22 mouse cellular contexts compared by ENCODE assay signal in the genomic region with DNA sequence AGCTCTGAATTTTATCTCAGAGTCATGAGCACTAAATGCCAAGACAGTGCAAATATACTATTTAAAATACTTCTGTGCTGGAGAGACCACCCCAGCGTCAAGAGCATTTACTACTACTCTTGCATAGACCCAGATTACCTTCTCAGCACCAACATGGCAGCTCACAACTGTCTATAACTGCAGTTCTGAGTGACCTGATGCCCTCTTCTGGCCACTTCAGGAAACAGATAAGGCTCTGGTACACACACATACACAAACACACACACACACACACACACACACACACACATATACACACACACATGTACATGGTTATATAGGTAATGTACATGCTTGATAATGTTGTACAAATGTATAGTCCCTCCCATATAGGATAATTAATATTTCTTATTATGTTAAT.
DNase-seq lines count a peak whose midpoint lies in the region; ATAC-seq and TF ChIP-seq lines count a peak whose summit lies in the region.
"Had no signal": no experiment of that assay in that cellular context is flagged by ENCODE, and none has a peak within 500 bp of the region (broad histone marks: within the 10 kb centered on the region; RNA-seq: fewer than 3 reads in every experiment).

No protein-coding gene starts in this region.

- H3K27me3 ChIP-seq in kidney, postnatal 0 days (ENCODE audit: insufficient read depth, low read length) = no peaks in the 10 kb centered on the region
- H3K27me3 ChIP-seq: forebrain, embryonic 13.5 days; hindbrain, embryonic 12.5 days; hindbrain, embryonic 15.5 days; Patski had no signal

- no peaks in the 10 kb centered on the region for H3K4me1 ChIP-seq in kidney, postnatal 0 days (replicated peaks; ENCODE audit: insufficient read depth, low read length)
- H3K4me1 ChIP-seq: forebrain, embryonic 10.5 days; forebrain, embryonic 13.5 days; hindbrain, embryonic 12.5 days; hindbrain, embryonic 15.5 days had no signal

- H3K9me3 ChIP-seq in kidney, postnatal 0 days (replicated peaks; ENCODE audit: low read length) = no peaks in the 10 kb centered on the region
- H3K9me3 ChIP-seq: forebrain, embryonic 10.5 days; forebrain, embryonic 13.5 days; hindbrain, embryonic 12.5 days; hindbrain, embryonic 15.5 days had no signal

- H3K9ac ChIP-seq in kidney, postnatal 0 days (ENCODE audit: low read depth, low read length) = no peak overlapping the region
- H3K9ac ChIP-seq: forebrain, embryonic 13.5 days; hindbrain, embryonic 12.5 days; hindbrain, embryonic 15.5 days had no signal

- H3K4me2 ChIP-seq in kidney, postnatal 0 days (ENCODE audit: low read length) = no peak overlapping the region
- H3K4me2 ChIP-seq: forebrain, embryonic 13.5 days; heart, embryonic 11.5 days; hindbrain, embryonic 12.5 days; hindbrain, embryonic 15.5 days had no signal

- H3K4me3 ChIP-seq in kidney, postnatal 0 days (replicated peaks; ENCODE audit: low read depth, low read length) = no peak overlapping the region
- H3K4me3 ChIP-seq: forebrain, embryonic 10.5 days; forebrain, embryonic 13.5 days; hindbrain, embryonic 12.5 days; hindbrain, embryonic 15.5 days had no signal

- 0 out of 2 replicates have a peak, but pooled peaks have one; percentile 12 for TF ChIP-seq CTCF in kidney, postnatal 0 days (IDR thresholded peaks at IDR 0.05; ENCODE audit: low read depth)

- ATAC-seq in kidney, postnatal 0 days (replicated peaks; ENCODE audit: low FRiP score, low read depth) = no peak
- ATAC-seq: CD4-positive, CD25-positive, alpha-beta regulatory T cell, adult 4 months; forebrain, embryonic 13.5 days; forebrain, embryonic 16.5 days; Patski had no signal

- DNase-seq in kidney, postnatal 0 days (ENCODE audit: low spot score) = no peak
- DNase-seq in kidney, postnatal 25 days = no peak
- peak; percentile 30 for DNase-seq in retina, postnatal 1 day
- DNase-seq in retina, embryonic 14.5 days (ENCODE audit: low spot score) = no peak
- peak; percentile 23 for DNase-seq in adipocyte (ENCODE audit: low spot score)
- no peak for DNase-seq in adrenal gland, postnatal 14 days
- DNase-seq in thymus, postnatal 36 days = no peak
- DNase-seq: adrenal gland, adult 2 months; adrenal gland, postnatal 25 days; cerebellum, adult 11-12 months; cerebellum, adult 8-10 months; cerebellum, postnatal 10 days; gastrocnemius, postnatal 14 days; heart, adult 11 months had no signal

- WGBS in kidney, postnatal 0 days = 90% methylated on average over 1 of the region's 1 CpGs

- no peak overlapping the region for H3K27ac ChIP-seq in kidney, postnatal 0 days
- H3K27ac ChIP-seq: forebrain, embryonic 10.5 days; forebrain, embryonic 13.5 days; hindbrain, embryonic 12.5 days; hindbrain, embryonic 15.5 days had no signal

- no peaks in the 10 kb centered on the region for H3K36me3 ChIP-seq in kidney, postnatal 0 days (ENCODE audit: insufficient read depth, low read length)
- H3K36me3 ChIP-seq: forebrain, embryonic 10.5 days; hindbrain, embryonic 12.5 days; hindbrain, embryonic 15.5 days had no signal

Comparison
In these comparisons a context has a peak if more than half of its experiments do, and no peak if none do; other contexts are left out.
1. DNase-seq: peak in retina, postnatal 1 day (single experiment) and adipocyte (single experiment); none in kidney, postnatal 0 days (single experiment), kidney, postnatal 25 days (0 of 2), retina, embryonic 14.5 days (single experiment), adrenal gland, postnatal 14 days (single experiment) and thymus, postnatal 36 days (0 of 2).